Mouse (Mus musculus) ES-E14 (cell line): ENCODE measurements around the gene Crebl2.

ENCODE experiments used
- CHD2 ChIP-seq: IDR thresholded peaks from 2 replicates; pipeline ENCODE4 v1.6.1; 2014; ENCODE audit warnings: mild to moderate bottlenecking, low read depth, low read length, inconsistent platforms
- HCFC1 ChIP-seq: IDR thresholded peaks from 2 replicates; pipeline ENCODE4 v1.6.1; 2012; ENCODE audit warnings: low read length, inconsistent platforms, borderline replicate concordance; ENCODE audit not compliant: insufficient read depth
- ZNF384 ChIP-seq: IDR thresholded peaks from 2 replicates; pipeline ENCODE4 v1.6.1; 2012; ENCODE audit warnings: low read depth, low read length, inconsistent platforms

- no peak for TF ChIP-seq ZNF384
- no peak for TF ChIP-seq HCFC1
- no peak for TF ChIP-seq CHD2
Observed at GRCm38 (mm10) chr6:134860275-134860674, 30.3 kb downstream of the Crebl2 start.
